Mouse (Mus musculus): ENCODE measurements around the gene Tmem30b. TPM values are rescaled to one million over a fixed set of nuclear protein-coding genes. Genes with fewer than 3 reads are reported as not detected.
"Not testable (repeated sequence)": the region's sequence is repeated elsewhere in the genome, so short reads cannot be mapped to it uniquely, and the experiment has no call there.

Gene Tmem30b
- total RNA-seq, 2 experiments from 2014 or later, result 0.08 to 0.13 TPM

- no peak for DNase-seq (ENCODE audit: low spot score)
- intact Hi-C loops (cut with DNase I), result loop anchor here (1.0 to 10.0 kb wide), 4 partner anchors 129 to 731 kb away; partner anchors contain the start of gene Hif1a
Measured at GRCm38 (mm10) chr12:73564176-73564575, 18.0 kb upstream of the Tmem30b start.

- not testable (repeated sequence) for DNase-seq (ENCODE audit: low spot score)
- intact Hi-C loops (cut with DNase I), result loop anchor here (5.0 to 10.0 kb wide), 3 partner anchors 342 to 732 kb away; partner anchors contain the start of gene Hif1a
Measured at GRCm38 (mm10) chr12:73563122-73563521, 16.9 kb upstream of the Tmem30b start.

GRCm38 (mm10) chr12:73560091-73560490 lies 13.9 kb upstream of the Tmem30b start:
- intact Hi-C loops (cut with DNase I), result loop anchor here (5.0 to 10.0 kb wide), 3 partner anchors 345 to 735 kb away; partner anchors contain the start of gene Hif1a
- DNase-seq (ENCODE audit: low spot score), result no peak

GRCm38 (mm10) chr12:73558525-73559195 lies 12.5 kb upstream of the Tmem30b start:
- intact Hi-C loops (cut with DNase I), result no loop called here
- DNase-seq (ENCODE audit: low spot score), result no peak

GRCm38 (mm10) chr12:73554155-73554554 lies 8.0 kb upstream of the Tmem30b start:
- DNase-seq (ENCODE audit: low spot score), result no peak
- intact Hi-C loops (cut with DNase I), result no loop called here

- intact Hi-C loops (cut with DNase I), result no loop called here
- DNase-seq (ENCODE audit: low spot score), result no peak
Measured at GRCm38 (mm10) chr12:73548259-73548658, 2.1 kb upstream of the Tmem30b start.

GRCm38 (mm10) chr12:73547646-73548045 lies 1.5 kb upstream of the Tmem30b start:
- no peak for DNase-seq (ENCODE audit: low spot score)
- intact Hi-C loops (cut with DNase I), result no loop called here

- no peak for DNase-seq (ENCODE audit: low spot score)
- intact Hi-C loops (cut with DNase I), result no loop called here
Measured at GRCm38 (mm10) chr12:73545672-73546085, 513 bp downstream of the Tmem30b start.

- intact Hi-C loops (cut with DNase I), result no loop called here
- DNase-seq (ENCODE audit: low spot score), result no peak
Measured at GRCm38 (mm10) chr12:73544736-73545671, 1.2 kb downstream of the Tmem30b start.

- no peak for DNase-seq (ENCODE audit: low spot score)
- intact Hi-C loops (cut with DNase I), result no loop called here
Measured at GRCm38 (mm10) chr12:73543191-73543590, 3.0 kb downstream of the Tmem30b start.

- no peak for DNase-seq (ENCODE audit: low spot score)
- intact Hi-C loops (cut with DNase I), result no loop called here
Measured at GRCm38 (mm10) chr12:73540402-73540801, 5.8 kb downstream of the Tmem30b start.

- DNase-seq (ENCODE audit: low spot score), result no peak
Measured at GRCm38 (mm10) chr12:73539151-73539550, 7.0 kb downstream of the Tmem30b start.

GRCm38 (mm10) chr12:73538139-73538508 lies 8.1 kb downstream of the Tmem30b start:
- DNase-seq (ENCODE audit: low spot score); intact Hi-C loops (cut with DNase I): not testable (repeated sequence)

More at GRCm38 (mm10) chr12:73539151-73539550, 7.0 kb downstream of the Tmem30b start:
- intact Hi-C loops (cut with DNase I), result no loop called here

GRCm38 (mm10) chr12:73537499-73538138 lies 8.6 kb downstream of the Tmem30b start:
- DNase-seq (ENCODE audit: low spot score), result no peak
- intact Hi-C loops (cut with DNase I), result no loop called here

- no peak for DNase-seq (ENCODE audit: low spot score)
- intact Hi-C loops (cut with DNase I), result no loop called here
Measured at GRCm38 (mm10) chr12:73534591-73534990, 11.6 kb downstream of the Tmem30b start.

- intact Hi-C loops (cut with DNase I), result no loop called here
- no peak for DNase-seq (ENCODE audit: low spot score)
Measured at GRCm38 (mm10) chr12:73531889-73532479, 14.2 kb downstream of the Tmem30b start.

GRCm38 (mm10) chr12:73529590-73529989 lies 16.6 kb downstream of the Tmem30b start:
- DNase-seq (ENCODE audit: low spot score), result no peak
- intact Hi-C loops (cut with DNase I), result no loop called here

- intact Hi-C loops (cut with DNase I), result no loop called here
- no peak for DNase-seq (ENCODE audit: low spot score)
Measured at GRCm38 (mm10) chr12:73529131-73529530, 17.1 kb downstream of the Tmem30b start.

- intact Hi-C loops (cut with DNase I); DNase-seq (ENCODE audit: low spot score): not testable (repeated sequence)
Measured at GRCm38 (mm10) chr12:73528142-73528541, 18.1 kb downstream of the Tmem30b start.

Measured in heart, postnatal 25 days (tissue).